Mouse (Mus musculus) embryonic facial prominence, embryonic 13.5 days (tissue): Measurements from ENCODE around the gene Cst9. TPM values are rescaled to one million over a fixed set of nuclear protein-coding genes. Genes with fewer than 3 reads are reported as not detected.

ENCODE experiments used
- ATAC-seq: fragments of 200-750 bp; cut with Nextera tagmentation; 2 replicates; pipeline ENCODE4 v1.8.0; 2017; ENCODE audit warnings: low read depth; ENCODE audit not compliant: insufficient number of reproducible peaks, insufficient read depth, low FRiP score, low TSS enrichment
- H3K27ac ChIP-seq: fragments of 300-500 bp; sonication (generic); 2 replicates; pipeline ENCODE4 v1.5.1; 2015; ENCODE audit warnings: moderate library complexity, mild to moderate bottlenecking, inconsistent platforms
- H3K27me3 ChIP-seq: fragments of 300-500 bp; sonication (generic); 2 replicates; pipeline ENCODE4 v1.6.1; 2015; ENCODE audit warnings: mild to moderate bottlenecking, inconsistent platforms
- H3K36me3 ChIP-seq: fragments of 300-500 bp; sonication (generic); 2 replicates; pipeline ENCODE4 v1.6.1; 2015; ENCODE audit warnings: mild to moderate bottlenecking, inconsistent platforms
- H3K4me1 ChIP-seq: fragments of 300-500 bp; sonication (generic); 2 replicates; pipeline ENCODE4 v1.6.1; 2015; ENCODE audit warnings: inconsistent platforms
- H3K4me2 ChIP-seq: fragments of 300-500 bp; sonication (generic); 2 replicates; pipeline ENCODE4 v1.6.1; 2015; ENCODE audit warnings: moderate library complexity, mild to moderate bottlenecking, inconsistent platforms
- H3K4me3 ChIP-seq: fragments of 300-500 bp; sonication (generic); 2 replicates; pipeline ENCODE4 v1.5.1; 2015; ENCODE audit warnings: mild to moderate bottlenecking, inconsistent platforms
- H3K9ac ChIP-seq: fragments of 300-500 bp; sonication (generic); 2 replicates; pipeline ENCODE4 v1.6.1; 2015; ENCODE audit warnings: mild to moderate bottlenecking, inconsistent platforms
- H3K9me3 ChIP-seq: fragments of 300-500 bp; sonication (generic); 2 replicates; pipeline ENCODE4 v1.6.1; 2016; ENCODE audit warnings: inconsistent platforms
- WGBS: fragments of 180-500 bp; shearing (Covaris S2); methylation state at CpG from one replicate; pipeline ENCODE4 v1.1.7; 2015; ENCODE audit warnings: mixed read lengths; 5-methylcytosine and 5-hydroxymethylcytosine counted together
- polyA plus RNA-seq: library from polyadenylated mRNA; unstranded; fragments of >200 nt; fragmentation: Nextera tagmentation; extraction: Ambion mirVana; gene quantifications from 2 replicates; pipeline ENCODE4 v1.2.1, GENCODE M21; 2015

Gene Cst9
- polyA plus RNA-seq, 1 experiment from 2014 or later = not detected

GRCm38 (mm10) chr2:148857506-148857905 is 22.6 kb downstream of the Cst9 start:
- no peaks in the 10 kb centered on the region for H3K9me3 ChIP-seq

DNA sequence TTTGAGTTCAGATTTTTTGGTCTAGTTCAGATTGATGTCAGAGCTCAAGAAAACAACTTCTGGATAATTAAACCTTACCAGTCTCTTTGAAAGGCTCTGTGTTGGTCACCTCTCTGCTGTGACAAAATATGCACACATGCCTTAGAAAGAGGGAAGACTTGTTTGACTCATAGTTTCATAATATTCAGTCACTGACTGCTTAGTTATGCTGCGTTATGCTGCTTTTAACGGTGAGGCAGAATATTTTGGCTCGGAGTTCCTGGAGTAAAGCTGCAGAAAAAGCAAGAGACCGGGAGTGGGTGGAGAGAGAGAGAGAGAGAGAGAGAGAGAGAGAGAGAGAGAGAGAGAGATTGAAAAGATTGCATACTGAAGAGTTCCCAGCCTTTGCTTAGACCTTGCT is 26.0 kb downstream of the Cst9 start:
- no peaks in the 10 kb centered on the region for H3K27me3 ChIP-seq
- WGBS = 70% methylated on average over 4 of the region's 4 CpGs
- no peak overlapping the region for H3K4me2 ChIP-seq
- no peaks in the 10 kb centered on the region for H3K9me3 ChIP-seq
- no peaks in the 10 kb centered on the region for H3K4me1 ChIP-seq
- H3K4me3 ChIP-seq = no peak overlapping the region
- H3K9ac ChIP-seq = no peak overlapping the region
- no peak overlapping the region for H3K27ac ChIP-seq
- ATAC-seq = no peak
- no peaks in the 10 kb centered on the region for H3K36me3 ChIP-seq

More at GRCm38 (mm10) chr2:148857506-148857905, 22.6 kb downstream of the Cst9 start:
- Histone ChIP-seq H3K4me2 (no peak overlapping the region), H3K27me3 (no peaks in the 10 kb centered on the region), H3K27ac (no peak overlapping the region), H3K4me1 (no peaks in the 10 kb centered on the region), H3K36me3 (no peaks in the 10 kb centered on the region), H3K9ac (no peak overlapping the region), H3K4me3 (no peak overlapping the region)
- no peak for ATAC-seq
- 74% methylated on average over 4 of the region's 4 CpGs for WGBS

DNA sequence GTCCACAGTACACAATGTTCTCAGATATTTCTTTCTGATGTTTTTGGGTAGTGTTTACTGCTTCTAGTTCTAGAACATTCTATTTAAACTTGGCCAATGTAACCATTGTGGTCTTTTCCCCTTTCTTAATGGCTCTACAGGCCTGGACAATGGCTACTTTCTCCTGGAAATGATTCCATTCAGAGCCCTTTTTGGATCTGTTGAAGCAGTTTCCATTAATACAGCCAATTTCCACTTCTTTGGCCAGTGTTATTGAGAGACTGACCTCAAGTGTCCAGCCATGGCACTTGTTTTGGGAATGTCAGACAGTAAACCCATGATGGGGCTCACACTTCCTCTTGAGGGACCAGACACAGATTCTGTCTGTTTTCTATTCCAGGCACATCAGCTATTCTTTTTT is 26.7 kb downstream of the Cst9 start:
- no peak overlapping the region for H3K4me2 ChIP-seq
- H3K36me3 ChIP-seq = no peaks in the 10 kb centered on the region
- H3K4me1 ChIP-seq = no peaks in the 10 kb centered on the region
- H3K9me3 ChIP-seq = no peaks in the 10 kb centered on the region
- no peak for ATAC-seq
- no peak overlapping the region for H3K27ac ChIP-seq
- no peak overlapping the region for H3K4me3 ChIP-seq
- H3K27me3 ChIP-seq = no peaks in the 10 kb centered on the region
- H3K9ac ChIP-seq = no peak overlapping the region

GRCm38 (mm10) chr2:148864966-148865365 is 30.0 kb downstream of the Cst9 start, which contains the start of gene 9230104L09Rik:
TSS of gene 9230104L09Rik (minus strand) at chr2:148865038.
- Histone ChIP-seq H3K4me3 (no peak within 1 kb of the TSS), H3K4me2 (no peak within 1 kb of the TSS), H3K9me3 (no peaks in the 10 kb centered on the region), H3K9ac (no peak within 1 kb of the TSS), H3K27me3 (no peaks in the 10 kb centered on the region), H3K27ac (no peak within 1 kb of the TSS), H3K36me3 (no peaks in the 10 kb centered on the region), H3K4me1 (no peaks in the 10 kb centered on the region)
- no peak for ATAC-seq
- WGBS = 61% methylated on average over 2 of the region's 2 CpGs

- H3K4me1 ChIP-seq = peaks cover 17% of the 10 kb centered on the region
- no peak overlapping the region for H3K9ac ChIP-seq
- no peaks in the 10 kb centered on the region for H3K27me3 ChIP-seq
- no peak for ATAC-seq
- peaks cover 25% of the 10 kb centered on the region for H3K36me3 ChIP-seq
- H3K4me3 ChIP-seq = no peak overlapping the region
- 70% methylated on average over 1 of the region's 1 CpGs for WGBS
- H3K27ac ChIP-seq = no peak overlapping the region
- no peak overlapping the region for H3K4me2 ChIP-seq
- H3K9me3 ChIP-seq = no peaks in the 10 kb centered on the region
Measured at GRCm38 (mm10) chr2:148868959-148869358, 34.0 kb downstream of the Cst9 start.

GRCm38 (mm10) chr2:148870526-148870925 is 35.6 kb downstream of the Cst9 start:
- no peak overlapping the region for H3K9ac ChIP-seq
- no peaks in the 10 kb centered on the region for H3K9me3 ChIP-seq
- H3K27me3 ChIP-seq = no peaks in the 10 kb centered on the region
- 87% methylated on average over 3 of the region's 3 CpGs for WGBS
- no peak overlapping the region for H3K4me2 ChIP-seq
- ATAC-seq = no peak
- H3K4me3 ChIP-seq = no peak overlapping the region
- H3K27ac ChIP-seq = no peak overlapping the region
- peaks cover 25% of the 10 kb centered on the region for H3K36me3 ChIP-seq
- peaks cover 22% of the 10 kb centered on the region for H3K4me1 ChIP-seq

- Histone ChIP-seq H3K36me3 (peaks cover 25% of the 10 kb centered on the region), H3K4me1 (peaks cover 22% of the 10 kb centered on the region), H3K27me3 (no peaks in the 10 kb centered on the region), H3K9ac (peak overlapping the region; percentile 90), H3K27ac (no peak overlapping the region), H3K9me3 (no peaks in the 10 kb centered on the region), H3K4me3 (no peak overlapping the region), H3K4me2 (peak overlapping the region; percentile 82)
- 73% methylated on average over 4 of the region's 4 CpGs for WGBS
- no peak for ATAC-seq
Measured at GRCm38 (mm10) chr2:148872860-148873259, 37.9 kb downstream of the Cst9 start.

DNA sequence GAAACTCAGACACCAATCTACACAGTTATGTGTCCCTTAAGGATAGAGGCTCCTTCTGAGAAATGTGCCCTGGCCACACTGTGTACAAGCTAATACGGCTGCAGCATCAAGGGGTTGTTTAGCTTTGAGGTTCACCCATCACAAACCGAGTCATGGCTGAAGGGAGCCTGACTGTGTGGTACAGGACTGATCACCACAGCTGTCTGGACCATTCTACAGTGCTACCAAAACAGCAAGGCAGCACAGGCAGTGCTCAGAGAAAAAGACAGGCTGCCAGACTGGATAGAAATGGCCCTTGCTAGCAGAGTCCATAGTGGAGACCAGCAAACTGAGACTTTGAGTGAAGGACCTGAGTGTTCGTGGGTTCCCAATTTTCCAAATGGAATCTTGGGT is 39.3 kb downstream of the Cst9 start:
- Histone ChIP-seq H3K4me3 (peak overlapping the region; percentile 89), H3K9ac (peak overlapping the region; percentile 90), H3K27me3 (no peaks in the 10 kb centered on the region), H3K36me3 (peaks cover 25% of the 10 kb centered on the region), H3K9me3 (no peaks in the 10 kb centered on the region), H3K4me1 (peaks cover 22% of the 10 kb centered on the region), H3K27ac (no peak overlapping the region), H3K4me2 (peak overlapping the region; percentile 82)
- no peak for ATAC-seq
- 38% methylated on average over 3 of the region's 3 CpGs for WGBS

DNA sequence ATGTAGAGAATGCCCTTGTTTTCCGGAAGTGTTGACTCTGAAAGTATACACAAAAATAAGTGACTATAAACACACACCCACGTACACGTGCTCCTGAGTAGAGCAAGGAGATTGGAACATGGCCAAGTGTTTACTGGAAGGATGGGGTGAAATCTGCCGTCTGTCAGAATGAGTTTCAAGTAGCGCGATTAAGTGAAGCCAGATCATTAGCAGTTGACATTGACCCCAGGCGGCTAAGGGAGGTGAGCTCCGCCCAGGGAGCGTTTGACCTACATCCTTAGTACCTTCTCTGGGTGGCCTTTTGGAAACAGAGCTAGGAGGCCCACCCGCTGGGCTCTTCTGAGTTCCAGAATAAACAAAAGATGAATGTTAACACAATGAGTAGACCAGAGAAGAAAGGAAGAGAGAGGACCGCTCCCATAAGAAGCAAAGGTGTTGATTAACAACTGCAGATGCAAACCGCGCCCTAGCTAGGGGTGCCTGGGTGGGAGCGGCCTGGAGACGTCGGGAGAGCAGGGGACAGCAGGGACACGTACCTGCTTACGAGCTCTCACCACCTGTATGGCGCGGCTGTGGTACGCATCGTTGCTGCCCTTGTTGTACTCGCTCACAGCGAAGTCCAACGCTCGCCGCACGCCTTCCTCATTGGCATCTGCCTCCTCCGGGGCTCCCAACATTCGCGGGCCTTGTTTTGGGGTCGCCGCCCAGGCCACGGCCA is 39.8 kb downstream of the Cst9 start:
- ATAC-seq = peak; percentile 56
- H3K9me3 ChIP-seq = no peaks in the 10 kb centered on the region
- H3K36me3 ChIP-seq = peaks cover 25% of the 10 kb centered on the region
- under 1% methylated on average over 34 of the region's 34 CpGs for WGBS
- peak overlapping the region; percentile 82 for H3K4me2 ChIP-seq
- H3K4me1 ChIP-seq = peaks cover 22% of the 10 kb centered on the region
- H3K9ac ChIP-seq = peak overlapping the region; percentile 90
- H3K27ac ChIP-seq = peak overlapping the region; percentile 92
- H3K27me3 ChIP-seq = no peaks in the 10 kb centered on the region
- H3K4me3 ChIP-seq = peak overlapping the region; percentile 89

GRCm38 (mm10) chr2:148875335-148875811 is 40.4 kb downstream of the Cst9 start, which contains the start of gene Cst3:
TSS of gene Cst3 (minus strand) at chr2:148875692.
- WGBS = 0% methylated on average over 19 of the region's 19 CpGs
- peaks cover 22% of the 10 kb centered on the region for H3K4me1 ChIP-seq
- H3K36me3 ChIP-seq = peaks cover 25% of the 10 kb centered on the region
- H3K4me2 ChIP-seq = peak within 1 kb of the TSS; percentile 82
- H3K4me3 ChIP-seq = peak within 1 kb of the TSS; percentile 89
- no peaks in the 10 kb centered on the region for H3K27me3 ChIP-seq
- peak within 1 kb of the TSS; percentile 90 for H3K9ac ChIP-seq
- H3K27ac ChIP-seq = peak within 1 kb of the TSS; percentile 92
- H3K9me3 ChIP-seq = no peaks in the 10 kb centered on the region
- peak; percentile 94 for ATAC-seq

DNA sequence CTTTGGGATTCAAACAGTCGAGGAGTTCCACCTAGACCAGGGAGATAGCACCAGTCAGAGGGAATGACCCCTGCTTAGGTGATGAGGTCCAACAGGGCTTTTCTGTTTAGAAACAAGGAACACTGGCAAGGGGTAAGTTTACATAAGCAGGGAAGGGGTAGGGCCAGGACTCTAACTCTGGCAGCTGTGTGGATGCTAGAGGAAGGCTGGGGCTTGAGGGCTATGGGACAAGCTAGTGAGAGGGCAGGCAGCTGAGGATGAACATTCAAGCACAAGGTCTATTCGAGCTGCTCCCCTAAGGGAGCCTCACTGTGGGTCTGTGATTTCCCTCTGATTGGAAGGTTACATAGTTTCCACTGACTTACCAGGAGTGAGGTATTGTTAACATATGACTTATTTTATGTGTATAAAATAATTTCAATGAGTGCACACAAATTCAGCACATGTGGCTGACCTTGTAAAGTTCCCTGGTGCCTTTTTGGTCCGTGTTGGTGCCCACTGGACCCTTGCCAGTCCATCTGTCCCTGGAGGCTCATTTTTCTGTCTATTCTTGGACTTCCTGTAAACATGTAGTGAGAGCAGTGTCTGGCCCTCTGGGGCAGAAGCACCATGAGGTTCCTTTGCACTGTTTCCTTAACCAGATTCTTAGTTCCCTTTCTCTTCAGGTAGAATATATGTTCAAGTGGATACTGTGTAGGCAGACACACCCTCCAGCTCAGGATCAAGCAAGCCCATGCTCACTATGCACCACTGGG is 42.2 kb downstream of the Cst9 start:
- Histone ChIP-seq H3K27me3 (no peaks in the 10 kb centered on the region), H3K4me3 (no peak overlapping the region), H3K9me3 (no peaks in the 10 kb centered on the region), H3K27ac (no peak overlapping the region), H3K4me1 (peaks cover 22% of the 10 kb centered on the region), H3K36me3 (peaks cover 9% of the 10 kb centered on the region), H3K4me2 (no peak overlapping the region), H3K9ac (no peak overlapping the region)
- 44% methylated on average over 3 of the region's 3 CpGs for WGBS
- ATAC-seq = no peak
